ENCODE assay signal across 8 mouse cellular contexts in the genomic region with DNA sequence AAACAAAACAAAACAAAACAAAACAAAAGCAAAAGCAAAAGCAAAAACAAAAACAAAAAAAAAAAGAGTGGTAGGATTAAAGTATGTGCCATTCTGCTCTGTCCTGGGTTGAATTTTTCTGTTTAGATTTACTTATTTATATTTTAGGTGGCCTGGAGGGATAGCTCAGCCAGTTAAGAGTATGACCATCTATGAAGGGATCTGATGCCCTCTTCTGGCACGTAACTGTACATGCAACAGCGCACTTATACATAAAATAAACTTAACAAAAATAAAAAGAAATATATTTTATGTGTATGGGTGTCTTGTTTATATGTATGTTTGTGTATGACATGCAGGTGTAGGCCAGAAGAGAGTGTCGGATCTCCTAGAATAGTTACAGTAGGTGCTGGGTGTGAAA.
A peak's percentile ranks its signal among the peaks of the same experiment; 100 is the strongest.
DNase-seq lines count a peak whose midpoint lies in the region.

No protein-coding gene starts in this region.

- DNase-seq in kidney, adult 9 months, result peak; percentile 25
- no peak for DNase-seq in kidney, postnatal 25 days
- peak; percentile 47 for DNase-seq in thymus, postnatal 14 days
- DNase-seq in thymus, postnatal 36 days, result no peak
- peak; percentile 40 for DNase-seq in embryo, embryonic 11 days
- no peak for DNase-seq in testis, postnatal 14 days (ENCODE audit: low spot score)
- no peak for DNase-seq in urinary bladder, postnatal 4 days (ENCODE audit: low spot score in 2 of 2)
- DNase-seq in cerebellum, postnatal 4 days (ENCODE audit: low spot score in 2 of 2), result no peak

Comparison
In these comparisons a context has a peak if more than half of its experiments do, and no peak if none do; other contexts are left out.
1. DNase-seq: peak in kidney, adult 9 months (single experiment), thymus, postnatal 14 days (single experiment) and embryo, embryonic 11 days (single experiment); none in kidney, postnatal 25 days (0 of 2), thymus, postnatal 36 days (0 of 2), testis, postnatal 14 days (single experiment), urinary bladder, postnatal 4 days (0 of 2) and cerebellum, postnatal 4 days (0 of 2).